Mouse (Mus musculus) neural tube, embryonic 14.5 days (tissue): ENCODE results near the gene Hoxc8. TPM values are rescaled to one million over a fixed set of nuclear protein-coding genes. Genes with fewer than 3 reads are reported as not detected.
A peak's percentile ranks its signal among the peaks of the same experiment; 100 is the strongest.

ENCODE experiments used
- ATAC-seq: fragments of 200-750 bp; cut with Nextera tagmentation; 2 replicates; pipeline ENCODE4 v1.8.0; 2017; ENCODE audit warnings: low read depth, mild to moderate bottlenecking, moderate TSS enrichment, moderate library complexity
- H3K27ac ChIP-seq: fragments of 300-500 bp; sonication (generic); 2 replicates; pipeline ENCODE4 v1.5.1; 2014; ENCODE audit warnings: low read depth, mild to moderate bottlenecking, control low read depth, low read length, moderate library complexity, mixed read lengths
- H3K27me3 ChIP-seq: fragments of 300-500 bp; sonication (generic); 2 replicates; pipeline ENCODE4 v1.6.1; 2014; ENCODE audit warnings: low read length; ENCODE audit not compliant: control insufficient read depth, insufficient read depth
- H3K36me3 ChIP-seq: fragments of 300-500 bp; sonication (generic); 2 replicates; pipeline ENCODE4 v1.6.1; 2014; ENCODE audit warnings: low read length, mixed read lengths; ENCODE audit not compliant: control insufficient read depth, insufficient read depth
- H3K4me1 ChIP-seq: fragments of 300-500 bp; sonication (generic); 2 replicates; pipeline ENCODE4 v1.6.1; 2014; ENCODE audit warnings: low read length; ENCODE audit not compliant: control insufficient read depth, insufficient read depth
- H3K4me2 ChIP-seq: fragments of 300-500 bp; sonication (generic); 2 replicates; pipeline ENCODE4 v1.6.1; 2014; ENCODE audit warnings: mild to moderate bottlenecking, low read depth, low read length, control low read depth
- H3K4me3 ChIP-seq: fragments of 300-500 bp; sonication (generic); 2 replicates; pipeline ENCODE4 v1.5.1; 2014; ENCODE audit warnings: low read depth, low read length, control low read depth, mixed read lengths
- H3K9ac ChIP-seq: fragments of 300-500 bp; sonication (generic); replicated peaks from 2 replicates; pipeline ENCODE4 v1.6.1; 2014; ENCODE audit warnings: low read depth, mild to moderate bottlenecking, control low read depth, low read length, mixed read lengths
- H3K9me3 ChIP-seq: fragments of 300-500 bp; sonication (generic); 2 replicates; pipeline ENCODE4 v1.6.1; 2016; ENCODE audit warnings: low read length; ENCODE audit not compliant: control insufficient read depth
- WGBS: fragments of 180-500 bp; shearing (Covaris S2); extraction: QIAGEN DNeasy Blood & Tissue Kit; methylation state at CpG from one replicate; pipeline ENCODE4 v1.1.7; 2014; 5-methylcytosine and 5-hydroxymethylcytosine counted together
- polyA plus RNA-seq: library from polyadenylated mRNA; unstranded; fragments of >200 nt; fragmentation: Nextera tagmentation; extraction: Ambion mirVana; gene quantifications from 2 replicates; pipeline ENCODE4 v1.2.1, GENCODE M21; 2014

Gene Hoxc8
- polyA plus RNA-seq, 1 experiment from 2014 or later: 50.1 TPM

DNA sequence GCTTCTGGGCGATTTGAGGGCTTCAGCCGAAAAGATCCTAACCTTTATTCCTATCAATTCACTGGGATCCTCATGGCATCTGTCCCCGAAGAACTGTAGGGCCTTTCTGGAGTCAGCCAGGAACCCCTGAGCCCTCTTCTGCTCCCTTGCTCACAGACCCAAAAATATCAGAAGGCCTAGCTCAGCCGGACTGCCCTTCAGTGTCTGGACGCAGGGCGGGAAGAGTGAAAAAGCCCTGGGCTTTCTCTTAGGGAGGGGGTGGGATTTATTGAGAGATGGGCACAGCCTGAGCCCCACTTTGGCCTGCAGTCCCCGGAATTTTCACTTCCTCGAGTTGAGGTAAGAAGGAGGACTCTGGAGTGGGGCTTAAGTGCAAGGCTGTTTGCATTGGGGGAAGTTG is 27.1 kb upstream of the Hoxc8 start:
- Histone ChIP-seq H3K27ac (peak overlapping the region; percentile 56; the same call in 1 of the 2 replicates), H3K9me3 (no peaks in the 10 kb centered on the region), H3K4me3 (peak overlapping the region; percentile 87), H3K4me1 (no peaks in the 10 kb centered on the region), H3K4me2 (peak overlapping the region; percentile 94), H3K27me3 (peaks cover 27% of the 10 kb centered on the region), H3K36me3 (no peaks in the 10 kb centered on the region), H3K9ac (peak overlapping the region; percentile 37)
- ATAC-seq: no peak
- 7% methylated on average over 8 of the region's 8 CpGs for WGBS

DNA sequence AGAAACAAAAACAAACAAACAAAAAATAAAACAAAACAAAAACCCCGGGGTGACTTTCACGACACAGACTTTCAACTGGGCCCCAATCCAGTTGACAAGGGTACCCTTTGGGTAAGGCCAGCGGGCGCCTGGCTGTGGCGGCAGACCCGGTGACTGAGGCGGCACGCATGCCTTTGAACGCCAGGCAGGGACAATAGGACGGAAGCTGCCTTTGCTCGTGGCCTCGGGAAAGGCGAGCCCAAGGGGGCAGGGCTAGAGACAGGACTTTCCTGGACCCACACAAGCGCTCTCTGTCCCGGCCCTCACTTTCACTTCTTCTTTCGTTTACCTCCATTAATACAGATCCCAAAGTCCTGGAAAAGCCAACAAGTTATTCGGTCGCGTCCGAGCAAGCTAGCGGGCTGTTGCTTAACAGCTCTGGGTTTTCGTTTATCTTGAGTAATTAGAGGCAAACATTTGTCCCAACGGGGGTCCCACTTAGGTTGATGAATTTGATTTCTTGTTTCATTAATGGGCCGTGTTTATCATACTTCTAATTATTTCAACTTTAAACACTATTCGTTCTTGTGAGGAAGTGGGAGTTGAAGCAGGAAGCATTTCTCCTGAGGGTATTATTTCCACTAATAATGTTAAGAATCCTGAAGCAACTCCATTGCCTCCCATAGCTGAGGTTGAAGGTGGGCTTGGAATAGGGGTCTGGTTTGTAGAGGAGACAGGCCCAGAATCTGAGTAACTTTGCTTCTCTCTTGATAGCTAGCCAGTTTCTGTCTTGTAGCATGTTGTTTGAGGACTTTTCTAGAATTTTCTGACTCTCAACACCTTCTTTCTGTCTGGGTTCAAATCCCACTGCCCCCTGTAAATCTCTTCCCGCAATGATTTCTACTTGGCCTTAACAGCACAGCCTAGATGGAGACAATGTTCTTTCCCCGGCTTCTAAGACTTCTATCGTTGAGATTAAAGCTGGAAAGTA is 26.5 kb upstream of the Hoxc8 start:
- Histone ChIP-seq H3K4me1 (no peaks in the 10 kb centered on the region), H3K27ac (peak overlapping the region; percentile 56; the same call in 1 of the 2 replicates), H3K4me3 (peak overlapping the region; percentile 87), H3K9ac (peak overlapping the region; percentile 37), H3K36me3 (no peaks in the 10 kb centered on the region), H3K4me2 (peak overlapping the region; percentile 94), H3K9me3 (no peaks in the 10 kb centered on the region), H3K27me3 (peaks cover 26% of the 10 kb centered on the region)
- no peak for ATAC-seq
- 3% methylated on average over 28 of the region's 28 CpGs for WGBS

DNA sequence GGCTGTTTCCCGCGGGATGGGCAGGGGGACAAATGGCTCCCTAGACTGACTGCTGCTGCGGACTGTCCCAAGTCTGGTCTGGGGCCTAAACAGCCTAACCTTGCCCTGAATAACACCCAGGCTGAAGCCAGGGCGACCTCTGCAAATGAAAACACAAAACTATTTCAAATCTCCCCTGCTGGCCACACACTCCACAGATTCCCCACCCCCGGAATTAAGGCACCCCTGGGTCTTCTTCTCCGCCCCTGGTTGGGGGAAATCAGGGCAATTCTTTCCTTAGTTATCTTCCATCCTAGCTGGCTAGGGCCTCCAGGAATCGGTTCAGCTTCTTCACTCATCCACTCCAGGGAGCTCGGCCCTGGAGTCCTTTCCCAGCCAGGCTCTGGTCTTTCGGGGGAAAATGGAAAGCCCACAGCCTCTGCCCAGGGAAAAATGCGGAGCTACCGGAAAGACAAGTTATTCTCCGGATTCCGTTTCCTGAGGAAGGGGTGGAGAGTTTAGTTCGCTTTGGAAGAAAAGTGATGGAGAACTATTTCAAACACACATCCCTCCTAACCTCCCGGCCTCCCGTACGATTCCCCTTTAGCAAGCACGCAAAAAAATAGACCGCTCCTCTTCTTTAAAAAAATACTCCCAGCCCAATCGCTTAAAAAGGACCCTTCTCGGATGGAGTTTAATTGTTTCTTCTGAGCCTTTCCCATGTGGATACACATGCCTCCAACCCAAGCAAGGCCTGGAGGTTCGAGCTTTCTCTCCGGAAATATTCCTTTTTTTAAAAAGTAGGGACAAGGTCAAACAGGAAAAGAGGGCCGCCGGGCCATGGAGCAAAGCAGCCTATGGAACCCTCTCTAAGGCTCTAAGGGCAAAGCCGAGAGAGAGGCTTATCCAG is 25.2 kb upstream of the Hoxc8 start:
- ATAC-seq: no peak
- peak overlapping the region; percentile 94 for H3K4me2 ChIP-seq
- peak overlapping the region; percentile 56 for H3K27ac ChIP-seq
- peaks cover 25% of the 10 kb centered on the region for H3K27me3 ChIP-seq
- no peaks in the 10 kb centered on the region for H3K36me3 ChIP-seq
- 9% methylated on average over 26 of the region's 26 CpGs for WGBS
- peak overlapping the region; percentile 87 for H3K4me3 ChIP-seq
- no peaks in the 10 kb centered on the region for H3K9me3 ChIP-seq
- H3K4me1 ChIP-seq: 0 out of 2 replicates have a peak, but pooled peaks cover 3% of the 10 kb centered on the region
- peak overlapping the region; percentile 37 for H3K9ac ChIP-seq

DNA sequence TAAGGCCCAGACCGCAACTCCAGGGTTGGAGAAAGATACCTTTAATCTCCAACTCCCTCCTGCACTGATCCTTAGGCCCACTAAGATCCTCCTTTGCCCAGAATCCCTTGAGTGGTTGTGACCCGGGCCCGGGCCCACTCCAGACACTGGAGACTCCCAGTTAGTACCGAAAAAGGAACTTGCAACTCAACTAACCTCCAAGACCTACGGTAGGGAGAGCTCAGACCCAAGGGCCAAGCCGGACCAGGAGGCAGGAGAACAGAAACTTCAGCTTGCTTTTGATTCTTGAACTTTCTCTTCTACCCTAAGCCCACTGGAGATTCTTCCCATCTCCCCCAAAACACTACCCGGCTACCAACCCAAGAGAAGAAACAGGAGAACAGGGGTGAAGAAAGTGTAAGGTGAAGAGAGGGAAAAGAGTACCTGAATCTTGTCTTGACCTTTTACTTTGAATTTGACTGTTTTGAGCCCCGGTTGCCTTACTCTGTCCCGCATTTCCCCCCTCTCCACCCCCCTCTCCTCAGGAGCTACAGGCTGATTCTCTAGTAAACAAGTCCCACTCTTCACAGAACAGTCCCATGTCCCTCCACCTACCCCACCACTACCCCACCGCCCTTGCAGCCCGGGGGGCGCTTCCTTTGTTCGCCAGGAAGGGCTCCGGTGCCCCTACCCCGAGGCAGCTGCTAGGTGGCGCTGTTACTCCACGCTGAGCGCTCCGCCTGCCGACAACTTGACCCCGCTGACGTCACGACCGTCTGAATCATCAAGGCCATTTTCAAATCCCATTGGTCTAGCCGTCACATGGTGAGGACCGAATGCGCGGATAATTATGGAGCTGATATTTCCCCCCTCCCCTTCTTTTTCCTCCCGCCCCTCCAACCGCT is 24.3 kb upstream of the Hoxc8 start:
- no peaks in the 10 kb centered on the region for H3K36me3 ChIP-seq
- peak overlapping the region; percentile 82 for H3K9ac ChIP-seq
- no peaks in the 10 kb centered on the region for H3K9me3 ChIP-seq
- H3K27me3 ChIP-seq: peaks cover 19% of the 10 kb centered on the region
- 4% methylated on average over 29 of the region's 30 CpGs for WGBS
- H3K4me1 ChIP-seq: 0 out of 2 replicates have a peak, but pooled peaks cover 6% of the 10 kb centered on the region
- H3K4me2 ChIP-seq: peak overlapping the region; percentile 94
- peak overlapping the region; percentile 87 for H3K4me3 ChIP-seq
- ATAC-seq: peak; percentile 85
- peak overlapping the region; percentile 81 for H3K27ac ChIP-seq

DNA sequence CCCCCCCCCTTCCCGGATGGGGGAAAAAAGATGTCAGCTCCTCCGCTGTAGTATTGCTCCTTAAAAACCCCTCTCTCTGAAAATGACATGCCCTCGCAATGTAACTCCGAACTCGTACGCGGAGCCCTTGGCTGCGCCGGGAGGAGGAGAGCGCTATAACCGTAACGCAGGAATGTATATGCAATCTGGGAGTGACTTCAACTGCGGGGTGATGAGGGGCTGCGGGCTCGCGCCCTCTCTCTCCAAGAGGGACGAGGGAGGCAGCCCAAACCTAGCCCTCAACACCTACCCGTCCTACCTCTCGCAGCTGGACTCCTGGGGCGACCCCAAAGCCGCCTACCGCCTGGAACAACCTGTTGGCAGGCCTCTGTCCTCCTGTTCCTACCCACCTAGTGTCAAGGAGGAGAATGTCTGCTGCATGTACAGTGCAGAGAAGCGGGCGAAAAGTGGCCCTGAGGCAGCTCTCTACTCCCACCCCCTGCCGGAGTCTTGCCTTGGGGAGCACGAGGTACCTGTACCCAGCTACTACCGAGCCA is 23.6 kb upstream of the Hoxc8 start, which contains the start of gene Hoxc10:
TSS of gene Hoxc10 (plus strand) at position 21 of the 536 bp plus-strand sequence.
- Histone ChIP-seq H3K4me3 (peak within 1 kb of the TSS; percentile 87), H3K27me3 (peaks cover 13% of the 10 kb centered on the region), H3K9ac (peak within 1 kb of the TSS; percentile 82), H3K4me1 (0 out of 2 replicates have a peak, but pooled peaks cover 6% of the 10 kb centered on the region), H3K9me3 (no peaks in the 10 kb centered on the region), H3K36me3 (no peaks in the 10 kb centered on the region), H3K27ac (peak within 1 kb of the TSS; percentile 81), H3K4me2 (peak within 1 kb of the TSS; percentile 94)
- 1% methylated on average over 27 of the region's 27 CpGs for WGBS
- ATAC-seq: peak; percentile 50

DNA sequence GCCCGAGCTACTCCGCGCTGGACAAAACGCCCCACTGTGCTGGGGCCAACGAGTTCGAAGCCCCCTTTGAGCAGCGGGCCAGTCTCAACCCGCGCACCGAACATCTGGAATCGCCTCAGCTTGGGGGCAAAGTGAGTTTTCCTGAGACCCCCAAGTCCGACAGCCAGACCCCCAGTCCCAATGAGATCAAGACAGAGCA is 23.2 kb upstream of the Hoxc8 start, which contains the start of gene Hoxc5:
TSS of gene Hoxc5 (plus strand) at position 132 of the 199 bp plus-strand sequence.
- Histone ChIP-seq H3K27ac (peak within 1 kb of the TSS; percentile 81), H3K27me3 (peaks cover 13% of the 10 kb centered on the region), H3K4me1 (peaks cover 6% of the 10 kb centered on the region; the same call in 1 of the 2 replicates), H3K4me2 (peak within 1 kb of the TSS; percentile 94), H3K9me3 (no peaks in the 10 kb centered on the region), H3K4me3 (peak within 1 kb of the TSS; percentile 87), H3K36me3 (no peaks in the 10 kb centered on the region), H3K9ac (peak within 1 kb of the TSS; percentile 82)
- WGBS: 3% methylated on average over 12 of the region's 12 CpGs
- ATAC-seq: no peak

DNA sequence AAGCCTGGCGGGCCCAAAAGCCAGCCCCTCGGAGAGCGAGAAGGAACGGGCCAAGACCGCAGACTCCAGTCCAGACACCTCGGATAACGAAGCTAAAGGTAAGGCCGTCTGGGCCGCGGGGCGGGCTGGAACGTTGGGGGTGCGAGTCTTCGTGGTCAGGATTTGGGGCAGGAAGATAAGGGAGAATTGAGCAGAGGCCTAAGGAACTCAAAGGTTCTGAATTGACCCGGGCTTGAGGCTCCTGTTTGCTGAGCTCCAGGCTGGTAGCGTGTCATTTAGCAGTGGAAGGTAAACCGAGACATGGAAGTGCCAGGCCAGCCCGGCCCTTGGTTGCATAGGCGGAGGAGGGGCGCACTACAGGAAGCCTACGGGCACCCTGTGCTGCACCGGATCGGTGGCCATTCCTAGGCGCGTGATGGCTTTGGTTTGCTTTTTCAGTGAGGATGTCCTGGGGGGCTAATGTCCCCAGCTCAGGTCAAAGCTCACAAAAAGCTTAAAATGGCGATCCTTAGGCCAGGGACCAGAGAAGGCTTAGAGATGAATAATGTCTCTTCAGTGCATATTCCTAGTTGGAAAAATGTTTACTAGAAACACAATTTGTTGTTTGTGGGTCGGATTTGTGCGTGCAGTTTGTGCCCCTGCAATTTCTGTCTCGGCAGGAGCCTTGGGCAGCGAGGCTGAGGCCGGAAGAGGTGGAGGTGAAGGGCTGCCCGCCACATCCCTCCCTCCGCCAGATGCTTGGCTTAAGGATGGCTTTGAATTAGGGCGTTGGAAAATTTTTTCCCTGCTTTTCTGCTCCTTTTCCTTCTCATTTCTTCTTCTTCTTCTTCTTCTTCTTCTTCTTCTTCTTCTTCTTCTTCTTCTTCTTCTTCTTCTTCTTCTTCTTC is 22.7 kb upstream of the Hoxc8 start:
- no peaks in the 10 kb centered on the region for H3K9me3 ChIP-seq
- peak overlapping the region; percentile 81 for H3K27ac ChIP-seq
- H3K4me1 ChIP-seq: peaks cover 9% of the 10 kb centered on the region; the same call in 1 of the 2 replicates
- peak overlapping the region; percentile 94 for H3K4me2 ChIP-seq
- 0 out of 2 replicates have a peak, but pooled peaks have one; percentile 13 for ATAC-seq
- peaks cover 13% of the 10 kb centered on the region for H3K27me3 ChIP-seq
- no peaks in the 10 kb centered on the region for H3K36me3 ChIP-seq
- peak overlapping the region; percentile 82 for H3K9ac ChIP-seq
- peak overlapping the region; percentile 87 for H3K4me3 ChIP-seq
- 3% methylated on average over 34 of the region's 34 CpGs for WGBS
